Mouse (Mus musculus): ENCODE measurements around the gene Ifi47. TPM values are rescaled to one million over a fixed set of nuclear protein-coding genes. Genes with fewer than 3 reads are reported as not detected.

Ifi47 gene
- total and polyA plus RNA-seq, 3 experiments: 2.3 to 6.2 (median 2.7) TPM

- dilution Hi-C loops (cut with MboI; ENCODE audit: extremely low pct_ligation_motif_present, extremely low pct_unique_long_range_greater_than_20kb, low sequenced_read_pairs) (no loop called here), in situ Hi-C loops (cut with MboI; ENCODE audit: low pct_ligation_motif_present, low pct_unique_long_range_greater_than_20kb, low sequenced_read_pairs) (no loop called here)
- Histone ChIP-seq H3K9me3 (replicated peaks; ENCODE audit: low read length) (no peaks in the 10 kb centered on the region), H3K4me2 (ENCODE audit: insufficient read depth, low read depth, poor library complexity, severe bottlenecking) (no peak overlapping the region), H3K79me2 (replicated peaks; ENCODE audit: control insufficient read depth, extremely low read depth, insufficient read depth, poor library complexity, severe bottlenecking) (no peaks in the 10 kb centered on the region), H3K27me3 (replicated peaks) (no peaks in the 10 kb centered on the region), H3K4me3 (replicated peaks in 1 of 3; ENCODE audit: low read depth in 2 of 3, low read length in 2 of 3, poor library complexity in 1 of 3) (no peak overlapping the region), H3K36me3 (replicated peaks in 1 of 2; ENCODE audit: control insufficient read depth in 1 of 2, insufficient read depth in 1 of 2, low read length in 1 of 2) (no peaks in the 10 kb centered on the region), H3K4me1 (ENCODE audit: control insufficient read depth in 1 of 2, insufficient read depth in 2 of 2) (peaks cover 0 to 25% of the 10 kb centered on the region in 2 experiments; a peak in 2 of 4 replicates), H3K9ac (ENCODE audit: insufficient read depth, low read depth) (no peak overlapping the region), H3K27ac (ENCODE audit: insufficient read depth, low read depth) (no peak overlapping the region)
- DNase-seq (ENCODE audit: extremely low read depth): no peak
- TF ChIP-seq PAX5 (IDR thresholded peaks at IDR 0.05; ENCODE audit: low read length): no peak
- TF ChIP-seq HCFC1 (IDR thresholded peaks at IDR 0.05; ENCODE audit: low read depth, low read length): no peak
- no peak for TF ChIP-seq CHD1 (IDR thresholded peaks at IDR 0.05; ENCODE audit: low read depth, low read length)
- TF ChIP-seq ELF1 (IDR thresholded peaks at IDR 0.05; ENCODE audit: low read depth, low read length): no peak
- TF ChIP-seq USF2 (conservative IDR thresholded peaks at IDR 0.05; ENCODE audit: low read depth, low read length): no peak
- no peak for TF ChIP-seq ZKSCAN1 (IDR thresholded peaks at IDR 0.05; ENCODE audit: borderline replicate concordance, low read depth, low read length)
- no peak for TF ChIP-seq SIN3A (IDR thresholded peaks at IDR 0.05; ENCODE audit: low read length)
- no peak for TF ChIP-seq E2F4 (IDR thresholded peaks at IDR 0.05; ENCODE audit: insufficient replicate concordance, low read depth, low read length)
- no peak for TF ChIP-seq USF1 (IDR thresholded peaks at IDR 0.05; ENCODE audit: low read depth, low read length)
- no peak for TF ChIP-seq MYC (IDR thresholded peaks at IDR 0.05; ENCODE audit: low read depth, low read length)
- no peak for TF ChIP-seq EP300 (IDR thresholded peaks at IDR 0.05; ENCODE audit: low read length)
- no peak for TF ChIP-seq CHD2 (IDR thresholded peaks at IDR 0.05; ENCODE audit: low read length)
- no peak for TF ChIP-seq MXI1 (IDR thresholded peaks at IDR 0.05; ENCODE audit: low read depth, low read length)
- TF ChIP-seq ZNF384 (IDR thresholded peaks at IDR 0.05; ENCODE audit: low read depth, low read length): no peak
- no peak for TF ChIP-seq GABPA (IDR thresholded peaks at IDR 0.05; ENCODE audit: insufficient replicate concordance, low read depth, low read length)
- no peak for TF ChIP-seq RAD21 (IDR thresholded peaks at IDR 0.05; ENCODE audit: low read depth, low read length)
- TF ChIP-seq ZMIZ1 (IDR thresholded peaks at IDR 0.05; ENCODE audit: low read depth, low read length): no peak
Measured at GRCm38 (mm10) chr11:49078719-49079118, 2.3 kb downstream of the Ifi47 start.

- no peak for TF ChIP-seq MEF2A (IDR thresholded peaks at IDR 0.05; ENCODE audit: borderline replicate concordance, low read depth, low read length)
- no peak for TF ChIP-seq IRF4 (IDR thresholded peaks at IDR 0.05; ENCODE audit: low read depth, low read length)
- TF ChIP-seq ZKSCAN1 (IDR thresholded peaks at IDR 0.05; ENCODE audit: borderline replicate concordance, low read depth, low read length): no peak
- no peak for TF ChIP-seq JUN (IDR thresholded peaks at IDR 0.05; ENCODE audit: insufficient read depth, low read depth, low read length)
- TF ChIP-seq ZC3H11A (IDR thresholded peaks at IDR 0.05; ENCODE audit: low read depth, low read length): no peak
- no peak for TF ChIP-seq PAX5 (IDR thresholded peaks at IDR 0.05; ENCODE audit: low read length)
- no peak for TF ChIP-seq E2F4 (IDR thresholded peaks at IDR 0.05; ENCODE audit: insufficient replicate concordance, low read depth, low read length)
- TF ChIP-seq POLR2A (IDR thresholded peaks at IDR 0.05; ENCODE audit: low read depth, low read length): no peak
- no peak for TF ChIP-seq CHD1 (IDR thresholded peaks at IDR 0.05; ENCODE audit: low read depth, low read length)
- TF ChIP-seq MXI1 (IDR thresholded peaks at IDR 0.05; ENCODE audit: low read depth, low read length): no peak
- TF ChIP-seq NELFE (IDR thresholded peaks at IDR 0.05; ENCODE audit: low read depth, low read length): no peak
- no peak for TF ChIP-seq HCFC1 (IDR thresholded peaks at IDR 0.05; ENCODE audit: low read depth, low read length)
- no peak for TF ChIP-seq ZMIZ1 (IDR thresholded peaks at IDR 0.05; ENCODE audit: low read depth, low read length)
- TF ChIP-seq TBP (conservative IDR thresholded peaks at IDR 0.05; ENCODE audit: low read depth, low read length): no peak
- TF ChIP-seq EP300 (IDR thresholded peaks at IDR 0.05; ENCODE audit: low read length): no peak
- no peak for TF ChIP-seq ZNF384 (IDR thresholded peaks at IDR 0.05; ENCODE audit: low read depth, low read length)
- no peak for TF ChIP-seq CHD2 (IDR thresholded peaks at IDR 0.05; ENCODE audit: low read length)
- no peaks in the 10 kb centered on the region for H3K36me3 ChIP-seq (replicated peaks in 1 of 2; ENCODE audit: control insufficient read depth in 1 of 2, insufficient read depth in 1 of 2, low read length in 1 of 2)
- H3K4me2 ChIP-seq (ENCODE audit: insufficient read depth, low read depth, poor library complexity, severe bottlenecking): no peak overlapping the region
- peaks cover 5 to 42% of the 10 kb centered on the region in 2 experiments for H3K4me1 ChIP-seq (ENCODE audit: control insufficient read depth in 1 of 2, insufficient read depth in 2 of 2)
- no peaks in the 10 kb centered on the region for H3K79me2 ChIP-seq (replicated peaks; ENCODE audit: control insufficient read depth, extremely low read depth, insufficient read depth, poor library complexity, severe bottlenecking)
- in situ Hi-C loops (cut with MboI; ENCODE audit: low pct_ligation_motif_present, low pct_unique_long_range_greater_than_20kb, low sequenced_read_pairs) (no loop called here), dilution Hi-C loops (cut with MboI; ENCODE audit: extremely low pct_ligation_motif_present, extremely low pct_unique_long_range_greater_than_20kb, low sequenced_read_pairs) (no loop called here)
- no peak overlapping the region for H3K27ac ChIP-seq (ENCODE audit: insufficient read depth, low read depth)
- no peak overlapping the region for H3K9ac ChIP-seq (ENCODE audit: insufficient read depth, low read depth)
- no peaks in the 10 kb centered on the region for H3K9me3 ChIP-seq (replicated peaks; ENCODE audit: low read length)
- H3K27me3 ChIP-seq (replicated peaks): no peaks in the 10 kb centered on the region
- no peak overlapping the region for H3K4me3 ChIP-seq (replicated peaks in 1 of 3; ENCODE audit: low read depth in 2 of 3, low read length in 2 of 3, poor library complexity in 1 of 3)
- DNase-seq (ENCODE audit: extremely low read depth): no peak
Measured at GRCm38 (mm10) chr11:49080636-49081035, 4.2 kb downstream of the Ifi47 start.

Measured in CH12.LX (cell line).